Mouse (Mus musculus): ENCODE data around the gene Pdss2. TPM values are rescaled to one million over a fixed set of nuclear protein-coding genes. Genes with fewer than 3 reads are reported as not detected.

The Pdss2 gene
- polyA plus RNA-seq, 1 experiment from 2014 or later = 6.7 TPM

- Histone ChIP-seq H3K27ac (replicated peaks) (no peak overlapping the region), H3K36me3 (replicated peaks) (no peaks in the 10 kb centered on the region), H3K4me3 (replicated peaks) (no peak overlapping the region), H3K27me3 (no peaks in the 10 kb centered on the region), H3K4me2 (no peak overlapping the region), H3K4me1 (replicated peaks) (no peaks in the 10 kb centered on the region), H3K9me3 (replicated peaks) (no peaks in the 10 kb centered on the region), H3K9ac (no peak overlapping the region)
- 31% methylated on average over 6 of the region's 6 CpGs for WGBS (ENCODE audit: insufficient replicate concordance)
- ATAC-seq (ENCODE audit: insufficient read depth) = no peak
Observed at GRCm38 (mm10) chr10:43211866-43212265, 9.4 kb upstream of the Pdss2 start.

GRCm38 (mm10) chr10:43217361-43217900 lies 3.9 kb upstream of the Pdss2 start:
- H3K9me3 ChIP-seq (replicated peaks) = no peaks in the 10 kb centered on the region
- no peak for ATAC-seq (ENCODE audit: insufficient read depth)
- no peak overlapping the region for H3K4me2 ChIP-seq
- H3K27me3 ChIP-seq = no peaks in the 10 kb centered on the region
- no peak overlapping the region for H3K27ac ChIP-seq (replicated peaks)
- 75% methylated on average over 13 of the region's 13 CpGs for WGBS (ENCODE audit: insufficient replicate concordance)
- H3K9ac ChIP-seq = no peak overlapping the region
- H3K4me3 ChIP-seq (replicated peaks) = no peak overlapping the region
- H3K36me3 ChIP-seq (replicated peaks) = no peaks in the 10 kb centered on the region
- H3K4me1 ChIP-seq (replicated peaks) = peaks cover 15% of the 10 kb centered on the region

- ATAC-seq (ENCODE audit: insufficient read depth) = no peak
- H3K27me3 ChIP-seq = no peaks in the 10 kb centered on the region
- WGBS (ENCODE audit: insufficient replicate concordance) = 16% methylated on average over 7 of the region's 7 CpGs
- H3K9me3 ChIP-seq (replicated peaks) = no peaks in the 10 kb centered on the region
- peak overlapping the region; percentile 88 for H3K4me2 ChIP-seq
- H3K4me3 ChIP-seq (replicated peaks) = peak overlapping the region; percentile 94
- peak overlapping the region; percentile 85 for H3K27ac ChIP-seq (replicated peaks)
- peak overlapping the region; percentile 92 for H3K9ac ChIP-seq
- peaks cover 22% of the 10 kb centered on the region for H3K4me1 ChIP-seq (replicated peaks)
- H3K36me3 ChIP-seq (replicated peaks) = no peaks in the 10 kb centered on the region
Observed at GRCm38 (mm10) chr10:43220479-43220878, 807 bp upstream of the Pdss2 start.

GRCm38 (mm10) chr10:43221659-43222058 lies 373 bp downstream of the Pdss2 start:
- Histone ChIP-seq H3K4me1 (replicated peaks) (peaks cover 33% of the 10 kb centered on the region), H3K9ac (peak overlapping the region; percentile 92), H3K27ac (replicated peaks) (peak overlapping the region; percentile 85), H3K4me3 (replicated peaks) (peak overlapping the region; percentile 94), H3K9me3 (replicated peaks) (no peaks in the 10 kb centered on the region), H3K36me3 (replicated peaks) (no peaks in the 10 kb centered on the region), H3K27me3 (no peaks in the 10 kb centered on the region), H3K4me2 (peak overlapping the region; percentile 88)
- peak; percentile 41 for ATAC-seq (ENCODE audit: insufficient read depth)
- WGBS (ENCODE audit: insufficient replicate concordance) = under 1% methylated on average over 25 of the region's 25 CpGs

- no peak for ATAC-seq (ENCODE audit: insufficient read depth)
- Histone ChIP-seq H3K9ac (no peak overlapping the region), H3K4me1 (replicated peaks) (peaks cover 38% of the 10 kb centered on the region), H3K36me3 (replicated peaks) (no peaks in the 10 kb centered on the region), H3K27me3 (no peaks in the 10 kb centered on the region), H3K4me3 (replicated peaks) (no peak overlapping the region), H3K4me2 (no peak overlapping the region), H3K9me3 (replicated peaks) (no peaks in the 10 kb centered on the region), H3K27ac (replicated peaks) (no peak overlapping the region)
- WGBS (ENCODE audit: insufficient replicate concordance) = 68% methylated on average over 2 of the region's 2 CpGs
Observed at GRCm38 (mm10) chr10:43223391-43223790, 2.1 kb downstream of the Pdss2 start.

GRCm38 (mm10) chr10:43226391-43226790 lies 5.1 kb downstream of the Pdss2 start:
- Histone ChIP-seq H3K27ac (replicated peaks) (no peak overlapping the region), H3K36me3 (replicated peaks) (no peaks in the 10 kb centered on the region), H3K4me3 (replicated peaks) (no peak overlapping the region), H3K4me2 (no peak overlapping the region), H3K4me1 (replicated peaks) (peaks cover 27% of the 10 kb centered on the region), H3K9me3 (replicated peaks) (no peaks in the 10 kb centered on the region), H3K27me3 (no peaks in the 10 kb centered on the region), H3K9ac (no peak overlapping the region)
- ATAC-seq (ENCODE audit: insufficient read depth) = no peak
- WGBS (ENCODE audit: insufficient replicate concordance) = 42% methylated on average over 1 of the region's 1 CpGs

- Histone ChIP-seq H3K4me1 (replicated peaks) (peaks cover 15% of the 10 kb centered on the region), H3K9me3 (replicated peaks) (no peaks in the 10 kb centered on the region), H3K27me3 (no peaks in the 10 kb centered on the region), H3K4me2 (no peak overlapping the region), H3K27ac (replicated peaks) (no peak overlapping the region), H3K9ac (no peak overlapping the region), H3K4me3 (replicated peaks) (no peak overlapping the region), H3K36me3 (replicated peaks) (no peaks in the 10 kb centered on the region)
- ATAC-seq (ENCODE audit: insufficient read depth) = no peak
- WGBS (ENCODE audit: insufficient replicate concordance) = 76% methylated on average over 2 of the region's 2 CpGs
Observed at GRCm38 (mm10) chr10:43229236-43229635, 8.0 kb downstream of the Pdss2 start.

- 53% methylated on average over 4 of the region's 4 CpGs for WGBS (ENCODE audit: insufficient replicate concordance)
- ATAC-seq (ENCODE audit: insufficient read depth) = no peak
- no peaks in the 10 kb centered on the region for H3K36me3 ChIP-seq (replicated peaks)
- no peak overlapping the region for H3K4me2 ChIP-seq
- no peaks in the 10 kb centered on the region for H3K4me1 ChIP-seq (replicated peaks)
- no peaks in the 10 kb centered on the region for H3K27me3 ChIP-seq
- no peaks in the 10 kb centered on the region for H3K9me3 ChIP-seq (replicated peaks)
- H3K9ac ChIP-seq = no peak overlapping the region
- H3K4me3 ChIP-seq (replicated peaks) = no peak overlapping the region
- H3K27ac ChIP-seq (replicated peaks) = no peak overlapping the region
Observed at GRCm38 (mm10) chr10:43234522-43234921, 13.2 kb downstream of the Pdss2 start.

GRCm38 (mm10) chr10:43235011-43235410 lies 13.7 kb downstream of the Pdss2 start:
- Histone ChIP-seq H3K9me3 (replicated peaks) (no peaks in the 10 kb centered on the region), H3K27me3 (no peaks in the 10 kb centered on the region), H3K36me3 (replicated peaks) (no peaks in the 10 kb centered on the region), H3K4me2 (no peak overlapping the region), H3K4me3 (replicated peaks) (no peak overlapping the region), H3K27ac (replicated peaks) (no peak overlapping the region), H3K9ac (no peak overlapping the region), H3K4me1 (replicated peaks) (no peaks in the 10 kb centered on the region)
- ATAC-seq (ENCODE audit: insufficient read depth) = no peak
- 72% methylated on average over 3 of the region's 3 CpGs for WGBS (ENCODE audit: insufficient replicate concordance)

- ATAC-seq (ENCODE audit: insufficient read depth) = no peak
- Histone ChIP-seq H3K4me2 (no peak overlapping the region), H3K4me3 (replicated peaks) (no peak overlapping the region), H3K36me3 (replicated peaks) (no peaks in the 10 kb centered on the region), H3K4me1 (replicated peaks) (no peaks in the 10 kb centered on the region), H3K9ac (no peak overlapping the region), H3K27me3 (no peaks in the 10 kb centered on the region), H3K27ac (replicated peaks) (no peak overlapping the region), H3K9me3 (replicated peaks) (no peaks in the 10 kb centered on the region)
- WGBS (ENCODE audit: insufficient replicate concordance) = 78% methylated on average over 5 of the region's 5 CpGs
Observed at GRCm38 (mm10) chr10:43235758-43236669, 14.7 kb downstream of the Pdss2 start.

GRCm38 (mm10) chr10:43242215-43242614 lies 20.9 kb downstream of the Pdss2 start:
- H3K36me3 ChIP-seq (replicated peaks) = no peaks in the 10 kb centered on the region
- H3K27me3 ChIP-seq = no peaks in the 10 kb centered on the region
- WGBS (ENCODE audit: insufficient replicate concordance) = 83% methylated on average over 8 of the region's 8 CpGs
- H3K9me3 ChIP-seq (replicated peaks) = no peaks in the 10 kb centered on the region
- no peak for ATAC-seq (ENCODE audit: insufficient read depth)
- H3K4me3 ChIP-seq (replicated peaks) = no peak overlapping the region
- H3K9ac ChIP-seq = no peak overlapping the region
- no peak overlapping the region for H3K27ac ChIP-seq (replicated peaks)
- peaks cover 22% of the 10 kb centered on the region for H3K4me1 ChIP-seq (replicated peaks)
- no peak overlapping the region for H3K4me2 ChIP-seq

Data from liver, embryonic 15.5 days (tissue).